Mouse (Mus musculus) embryonic facial prominence, embryonic 14.5 days (tissue): Measurements from ENCODE around the gene Rbfox3. TPM values are rescaled to one million over a fixed set of nuclear protein-coding genes. Genes with fewer than 3 reads are reported as not detected.

ENCODE experiments used
- ATAC-seq: fragments of 200-750 bp; cut with Nextera tagmentation; 2 replicates; pipeline ENCODE4 v1.8.0; 2017; ENCODE audit warnings: low read depth, moderate number of reproducible peaks, moderate TSS enrichment
- DNase-seq: peaks from one replicate; pipeline ENCODE4 v3.0.0-alpha.2; 2015; ENCODE audit warnings: low spot score
- H3K27ac ChIP-seq: fragments of 300-500 bp; sonication (generic); replicated peaks from 2 replicates; pipeline ENCODE4 v1.5.1; 2014; ENCODE audit warnings: low read depth, mild to moderate bottlenecking, low read length, moderate library complexity
- H3K27me3 ChIP-seq: fragments of 300-500 bp; sonication (generic); replicated peaks from 2 replicates; pipeline ENCODE4 v1.6.1; 2014; ENCODE audit warnings: low read length; ENCODE audit not compliant: control insufficient read depth, insufficient read depth
- H3K36me3 ChIP-seq: fragments of 300-500 bp; sonication (generic); 2 replicates; pipeline ENCODE4 v1.6.1; 2014; ENCODE audit warnings: low read length, mixed read lengths; ENCODE audit not compliant: control insufficient read depth, insufficient read depth
- H3K4me1 ChIP-seq: fragments of 300-500 bp; sonication (generic); 2 replicates; pipeline ENCODE4 v1.6.1; 2014; ENCODE audit warnings: antibody characterized with exemption, low read length; ENCODE audit not compliant: control insufficient read depth, insufficient read depth
- H3K4me2 ChIP-seq: fragments of 300-500 bp; sonication (generic); 2 replicates; pipeline ENCODE4 v1.6.1; 2014; ENCODE audit warnings: low read depth, mild to moderate bottlenecking, low read length, moderate library complexity, mixed read lengths
- H3K4me3 ChIP-seq: fragments of 300-500 bp; sonication (generic); 2 replicates; pipeline ENCODE4 v1.5.1; 2014; ENCODE audit warnings: low read depth, mild to moderate bottlenecking, low read length
- H3K9ac ChIP-seq: fragments of 300-500 bp; sonication (generic); 2 replicates; pipeline ENCODE4 v1.6.1; 2014; ENCODE audit warnings: low read depth, mild to moderate bottlenecking, low read length, moderate library complexity, mixed read lengths
- H3K9me3 ChIP-seq: fragments of 300-500 bp; sonication (generic); 2 replicates; pipeline ENCODE4 v1.6.1; 2016; ENCODE audit warnings: low read length; ENCODE audit not compliant: control insufficient read depth
- WGBS: fragments of 180-500 bp; shearing (Covaris S2); extraction: QIAGEN DNeasy Blood & Tissue Kit; methylation state at CpG from one replicate; pipeline ENCODE4 v1.1.7; 2014; 5-methylcytosine and 5-hydroxymethylcytosine counted together
- polyA plus RNA-seq: library from polyadenylated mRNA; unstranded; fragments of >200 nt; fragmentation: Nextera tagmentation; extraction: Ambion mirVana; gene quantifications from 2 replicates; pipeline ENCODE4 v1.2.1, GENCODE M21; 2014

Rbfox3 gene
- polyA plus RNA-seq, 1 experiment from 2014 or later, result 3.4 TPM

DNA sequence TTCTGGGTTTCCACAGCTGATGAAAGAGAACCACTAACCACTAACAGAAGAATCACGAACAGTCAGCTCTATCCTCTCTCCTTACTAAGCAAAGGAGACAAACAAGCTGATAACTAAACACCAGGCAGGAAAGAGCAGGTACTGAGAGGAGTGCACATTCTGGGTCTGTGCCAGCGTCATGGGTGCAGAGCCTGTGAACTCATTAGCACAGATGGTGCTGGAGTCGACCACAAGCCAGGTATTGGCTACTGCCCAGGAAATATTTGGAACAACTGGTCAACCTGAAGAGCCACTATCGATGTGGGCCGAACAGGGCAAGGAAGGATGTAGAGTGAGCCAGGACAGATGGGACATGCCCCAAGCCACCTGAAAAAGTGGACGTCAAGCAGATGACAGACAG is 50.2 kb downstream of the Rbfox3 start:
- H3K9ac ChIP-seq, result no peak overlapping the region
- H3K9me3 ChIP-seq, result no peaks in the 10 kb centered on the region
- H3K27me3 ChIP-seq, result no peaks in the 10 kb centered on the region
- no peak overlapping the region for H3K4me2 ChIP-seq
- DNase-seq (no peak), ATAC-seq (no peak)
- no peaks in the 10 kb centered on the region for H3K36me3 ChIP-seq
- WGBS, result 89% methylated on average over 6 of the region's 6 CpGs
- H3K4me3 ChIP-seq, result no peak overlapping the region
- H3K27ac ChIP-seq, result no peak overlapping the region
- H3K4me1 ChIP-seq, result no peaks in the 10 kb centered on the region

GRCm38 (mm10) chr11:118860812-118861211 is 50.6 kb downstream of the Rbfox3 start:
- Histone ChIP-seq H3K27me3 (no peaks in the 10 kb centered on the region), H3K4me3 (no peak overlapping the region), H3K36me3 (no peaks in the 10 kb centered on the region), H3K27ac (no peak overlapping the region), H3K4me2 (no peak overlapping the region), H3K9ac (no peak overlapping the region), H3K9me3 (no peaks in the 10 kb centered on the region), H3K4me1 (no peaks in the 10 kb centered on the region)
- 81% methylated on average over 8 of the region's 8 CpGs for WGBS
- no peak for ATAC-seq
- DNase-seq, result no peak

DNA sequence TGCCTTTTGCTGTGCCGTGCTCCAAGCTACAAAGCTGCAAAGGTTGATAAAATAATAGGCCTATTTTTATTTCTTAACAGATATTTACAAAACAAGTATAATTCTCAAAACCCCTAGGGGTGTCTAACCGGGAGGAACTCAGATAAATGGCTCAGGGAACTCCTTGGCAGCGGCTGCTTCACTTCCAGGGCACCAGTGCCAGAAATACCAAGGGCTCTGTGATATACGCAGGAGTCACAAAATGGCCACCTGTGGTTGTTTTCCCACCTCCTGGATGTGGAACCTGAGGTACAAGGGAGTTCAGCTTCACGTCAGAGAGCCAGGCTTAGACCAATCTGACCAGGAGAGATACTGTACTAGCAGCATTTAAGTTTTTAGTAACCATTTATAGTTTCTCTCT is 51.6 kb downstream of the Rbfox3 start:
- ATAC-seq (no peak), DNase-seq (no peak)
- no peaks in the 10 kb centered on the region for H3K27me3 ChIP-seq
- H3K4me2 ChIP-seq, result no peak overlapping the region
- H3K4me3 ChIP-seq, result no peak overlapping the region
- H3K27ac ChIP-seq, result no peak overlapping the region
- WGBS, result 67% methylated on average over 5 of the region's 5 CpGs
- no peaks in the 10 kb centered on the region for H3K9me3 ChIP-seq
- no peaks in the 10 kb centered on the region for H3K4me1 ChIP-seq
- no peak overlapping the region for H3K9ac ChIP-seq
- no peaks in the 10 kb centered on the region for H3K36me3 ChIP-seq

GRCm38 (mm10) chr11:118858305-118858704 is 53.1 kb downstream of the Rbfox3 start:
- Histone ChIP-seq H3K4me1 (no peaks in the 10 kb centered on the region), H3K4me2 (no peak overlapping the region), H3K4me3 (no peak overlapping the region), H3K9me3 (no peaks in the 10 kb centered on the region), H3K27me3 (no peaks in the 10 kb centered on the region), H3K27ac (no peak overlapping the region), H3K36me3 (no peaks in the 10 kb centered on the region), H3K9ac (no peak overlapping the region)
- DNase-seq (no peak), ATAC-seq (no peak)
- 75% methylated on average over 10 of the region's 11 CpGs for WGBS

DNA sequence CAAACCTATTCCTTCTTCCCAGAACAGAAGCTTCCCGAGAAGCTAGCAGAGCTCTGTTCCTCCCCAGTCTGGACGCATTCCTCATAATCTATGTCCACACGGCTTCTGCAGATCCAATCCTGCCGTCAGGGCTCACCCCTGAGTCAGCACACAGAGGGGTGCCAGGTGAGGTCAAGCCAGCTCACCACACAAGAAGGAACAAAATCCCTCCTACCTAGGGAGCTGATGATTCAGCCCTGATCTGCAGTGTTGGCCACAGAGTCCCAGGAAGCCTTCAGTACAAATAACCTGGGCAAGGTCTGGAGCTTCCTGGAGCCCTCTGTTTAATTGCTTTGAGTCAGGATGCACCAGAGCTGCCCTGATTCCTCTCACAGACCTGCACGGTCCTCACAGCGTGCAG is 60.0 kb downstream of the Rbfox3 start:
- Histone ChIP-seq H3K4me3 (no peak overlapping the region), H3K4me2 (no peak overlapping the region), H3K36me3 (no peaks in the 10 kb centered on the region), H3K4me1 (no peaks in the 10 kb centered on the region), H3K27ac (no peak overlapping the region), H3K27me3 (no peaks in the 10 kb centered on the region), H3K9ac (no peak overlapping the region), H3K9me3 (no peaks in the 10 kb centered on the region)
- 66% methylated on average over 6 of the region's 6 CpGs for WGBS
- DNase-seq (no peak), ATAC-seq (no peak)

DNA sequence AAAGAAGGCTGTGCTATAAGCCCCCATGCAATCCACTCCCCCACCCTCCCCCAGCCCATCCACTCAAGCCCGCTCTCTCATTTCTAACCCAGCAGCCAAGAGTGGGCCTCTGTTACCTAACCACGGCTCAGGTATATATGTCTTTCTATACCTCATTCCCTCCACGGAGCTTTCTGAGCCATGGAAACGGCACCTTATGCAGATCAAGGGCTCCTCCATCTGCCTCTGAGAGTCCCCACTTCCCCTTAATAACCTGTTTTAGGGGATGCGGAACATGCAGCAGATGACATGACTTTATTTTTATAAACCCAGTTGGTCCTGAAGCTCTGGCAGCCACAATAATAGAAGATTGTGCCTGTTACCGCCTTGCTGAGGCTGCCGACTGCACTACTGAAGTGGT is 63.4 kb downstream of the Rbfox3 start:
- H3K36me3 ChIP-seq, result no peaks in the 10 kb centered on the region

DNA sequence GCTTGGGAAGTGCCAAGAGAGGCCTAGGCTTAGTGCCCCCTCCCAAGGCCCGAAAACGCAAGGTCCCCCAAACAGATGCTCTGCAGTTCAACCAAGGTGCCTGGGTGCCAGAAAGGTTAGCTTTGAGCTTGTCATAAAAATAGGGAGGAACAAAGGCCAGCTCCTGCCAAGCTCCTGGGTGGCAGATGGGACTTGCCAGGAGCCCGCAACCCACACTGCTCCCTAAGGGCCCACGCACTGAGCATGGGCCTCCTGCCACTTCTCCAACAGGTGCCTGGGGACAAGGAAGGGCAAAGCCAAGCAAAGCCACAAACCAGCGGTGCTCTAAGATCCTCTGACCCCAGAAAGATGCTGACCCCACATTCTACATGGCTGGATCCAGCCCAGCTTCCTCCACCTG is 70.4 kb downstream of the Rbfox3 start:
- ATAC-seq (no peak), DNase-seq (no peak)
- Histone ChIP-seq H3K4me1 (no peaks in the 10 kb centered on the region), H3K9me3 (no peaks in the 10 kb centered on the region), H3K4me3 (no peak overlapping the region), H3K4me2 (no peak overlapping the region), H3K27ac (no peak overlapping the region), H3K9ac (no peak overlapping the region), H3K36me3 (no peaks in the 10 kb centered on the region), H3K27me3 (no peaks in the 10 kb centered on the region)
- WGBS, result 84% methylated on average over 5 of the region's 5 CpGs

More for the DNA sequence above, 63.4 kb downstream of the Rbfox3 start:
- H3K9me3 ChIP-seq, result no peaks in the 10 kb centered on the region
- H3K4me1 ChIP-seq, result no peaks in the 10 kb centered on the region
- H3K27me3 ChIP-seq, result no peaks in the 10 kb centered on the region
- WGBS, result 86% methylated on average over 7 of the region's 7 CpGs
- DNase-seq (no peak), ATAC-seq (no peak)
- no peak overlapping the region for H3K4me2 ChIP-seq
- H3K27ac ChIP-seq, result no peak overlapping the region
- no peak overlapping the region for H3K9ac ChIP-seq
- no peak overlapping the region for H3K4me3 ChIP-seq

- H3K4me1 ChIP-seq, result no peaks in the 10 kb centered on the region
- H3K27me3 ChIP-seq, result no peaks in the 10 kb centered on the region
- H3K36me3 ChIP-seq, result no peaks in the 10 kb centered on the region
- WGBS, result 65% methylated on average over 4 of the region's 4 CpGs
- no peak for ATAC-seq
- no peaks in the 10 kb centered on the region for H3K9me3 ChIP-seq
- no peak overlapping the region for H3K4me2 ChIP-seq
- no peak overlapping the region for H3K4me3 ChIP-seq
- H3K27ac ChIP-seq, result no peak overlapping the region
- H3K9ac ChIP-seq, result no peak overlapping the region
- DNase-seq, result no peak
Measured at GRCm38 (mm10) chr11:118838167-118838566, 73.2 kb downstream of the Rbfox3 start.

GRCm38 (mm10) chr11:118836889-118837288 is 74.5 kb downstream of the Rbfox3 start:
- no peak overlapping the region for H3K9ac ChIP-seq
- H3K4me3 ChIP-seq, result no peak overlapping the region
- H3K27ac ChIP-seq, result no peak overlapping the region
- H3K9me3 ChIP-seq, result no peaks in the 10 kb centered on the region
- no peaks in the 10 kb centered on the region for H3K27me3 ChIP-seq
- H3K4me1 ChIP-seq, result no peaks in the 10 kb centered on the region
- ATAC-seq (no peak), DNase-seq (no peak)
- 76% methylated on average over 2 of the region's 4 CpGs for WGBS
- no peaks in the 10 kb centered on the region for H3K36me3 ChIP-seq
- no peak overlapping the region for H3K4me2 ChIP-seq
